Mouse (Mus musculus) lung, postnatal 10 days (tissue): ENCODE results near the gene Ttc25.
"Not testable (repeated sequence)": the region's sequence is repeated elsewhere in the genome, so short reads cannot be mapped to it uniquely, and the experiment has no call there.

Experiments
- DNase-seq: peaks from one replicate; pipeline ENCODE4 v3.0.0; 2021

Gene Ttc25

GRCm38 (mm10) chr11:100608796-100609195, 63.4 kb downstream of the Ttc25 start:
- DNase-seq: no peak

- DNase-seq: peak; percentile 35
These were observed 64.1 kb downstream of the Ttc25 start for GRCm38 (mm10) chr11:100609355-100609996.

GRCm38 (mm10) chr11:100609997-100610680, 64.7 kb downstream of the Ttc25 start:
- DNase-seq: peak; percentile 25

- DNase-seq: no peak
These were observed 66.2 kb downstream of the Ttc25 start for GRCm38 (mm10) chr11:100611627-100612026.

- DNase-seq: peak; percentile 67
These were observed 67.8 kb downstream of the Ttc25 start for GRCm38 (mm10) chr11:100613241-100613640.

GRCm38 (mm10) chr11:100616332-100616731, 70.9 kb downstream of the Ttc25 start:
- DNase-seq: no peak

- DNase-seq: not testable (repeated sequence)
These were observed 71.4 kb downstream of the Ttc25 start for GRCm38 (mm10) chr11:100616836-100617235.

- DNase-seq: no peak
These were observed 72.1 kb downstream of the Ttc25 start for GRCm38 (mm10) chr11:100617480-100617879.

GRCm38 (mm10) chr11:100618761-100619484, 73.5 kb downstream of the Ttc25 start, which contains the start of gene Nkiras2:
Nkiras2 (plus strand) TSS chr11:100619244.
- peak; percentile 85 for DNase-seq

- DNase-seq: peak; percentile 97
These were observed 74.1 kb downstream of the Ttc25 start for GRCm38 (mm10) chr11:100619485-100619975.

GRCm38 (mm10) chr11:100619982-100620381, 74.6 kb downstream of the Ttc25 start, which contains the start of gene Dnajc7:
Dnajc7 (minus strand) TSS chr11:100620168.
- DNase-seq: no peak
